Mouse (Mus musculus) ES-CJ7 (cell line): ENCODE data around the gene Mpped2.

ENCODE experiments used
- DNase-seq: peaks from one replicate; pipeline ENCODE4 v3.0.0; 2011; ENCODE audit warnings: low read depth, low spot score

Gene Mpped2

DNA sequence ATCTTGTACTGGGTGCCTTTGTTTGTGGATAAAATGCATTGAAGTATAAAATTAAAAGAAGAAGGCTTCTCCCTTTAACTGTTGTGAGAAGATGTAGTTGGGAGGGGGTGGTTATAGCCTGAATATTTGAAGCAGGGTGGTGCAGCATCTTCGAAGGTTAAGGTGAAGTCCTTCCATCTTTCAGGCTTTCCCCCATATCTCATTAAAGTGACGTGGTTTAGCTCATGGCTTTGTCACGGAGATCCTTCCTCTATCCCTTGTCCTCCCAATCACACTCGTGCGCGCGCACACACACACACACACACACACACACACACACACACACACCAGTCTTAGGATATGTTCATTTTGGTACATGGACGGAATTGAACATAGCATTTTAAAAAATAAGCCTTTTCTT is 3.3 kb downstream of the Mpped2 start:
- no peak for DNase-seq

DNA sequence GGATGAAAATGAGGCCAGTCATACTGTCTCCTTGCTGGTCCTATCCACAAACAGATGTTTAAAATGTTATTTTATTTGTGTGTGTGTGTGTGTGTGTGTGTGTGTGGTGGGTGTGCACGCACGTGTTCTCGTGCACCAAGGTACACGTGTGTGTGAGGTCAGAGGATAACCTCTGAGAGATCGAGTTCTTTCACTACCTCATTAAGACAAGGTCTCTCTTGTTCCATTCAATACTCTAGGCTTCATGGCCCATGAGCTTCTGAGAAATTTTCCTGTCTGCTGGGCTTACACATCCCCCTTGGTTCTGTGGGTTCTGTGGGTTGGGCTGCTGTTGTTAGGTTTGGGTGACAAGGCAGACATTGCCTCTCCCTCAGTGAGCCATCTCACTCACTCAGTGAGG is 12.6 kb downstream of the Mpped2 start:
- DNase-seq = no peak

DNA sequence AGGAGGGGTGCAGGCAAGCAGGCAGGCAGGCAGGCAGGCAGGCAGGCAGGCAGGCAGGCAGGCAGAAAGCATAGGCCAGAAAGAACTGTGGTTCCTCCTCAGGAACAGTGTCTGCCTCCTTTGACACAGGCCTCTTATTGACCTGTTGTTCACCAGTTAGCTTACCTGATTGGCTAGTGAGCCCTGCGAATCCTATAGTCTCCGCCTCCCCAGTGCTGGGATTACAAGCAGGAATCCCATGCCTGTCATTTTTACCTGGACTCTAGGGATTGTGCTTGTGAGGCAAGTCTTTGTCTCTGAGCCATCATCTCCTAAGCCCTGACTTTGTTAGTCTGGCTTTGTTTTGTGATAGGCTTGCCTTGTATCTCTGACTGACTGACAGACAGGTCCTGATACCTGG is 14.1 kb downstream of the Mpped2 start:
- DNase-seq = peak; percentile 40

DNA sequence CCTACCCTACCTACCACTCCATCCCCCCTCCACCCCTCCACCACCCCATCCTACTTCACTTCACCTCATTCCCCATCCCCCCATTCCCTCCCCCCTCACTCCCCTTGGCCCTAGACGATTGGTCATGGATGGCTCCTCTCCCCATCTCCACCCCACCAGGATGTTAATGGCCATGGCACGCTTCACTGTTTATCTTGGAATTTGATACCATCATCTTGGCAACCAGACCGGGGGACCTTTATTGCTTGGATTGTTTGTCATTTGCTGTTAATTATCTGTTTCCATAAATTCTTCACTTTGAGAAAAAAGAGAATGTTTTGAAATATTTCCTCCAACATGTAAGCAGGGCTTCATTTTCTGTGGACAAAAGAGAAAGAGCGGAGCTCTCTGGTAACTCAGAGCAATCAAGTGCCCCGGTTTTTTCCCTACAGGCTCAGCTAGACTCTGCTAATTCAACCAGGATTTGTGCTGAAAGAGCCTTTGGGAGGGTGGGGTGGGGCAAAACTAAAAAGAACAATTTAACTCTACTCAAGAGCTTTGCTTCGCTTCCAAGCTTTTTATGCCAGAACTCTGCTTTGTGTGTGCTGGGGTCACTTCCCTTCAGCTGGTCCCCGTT is 17.9 kb downstream of the Mpped2 start:
- peak; percentile 14 for DNase-seq

DNA sequence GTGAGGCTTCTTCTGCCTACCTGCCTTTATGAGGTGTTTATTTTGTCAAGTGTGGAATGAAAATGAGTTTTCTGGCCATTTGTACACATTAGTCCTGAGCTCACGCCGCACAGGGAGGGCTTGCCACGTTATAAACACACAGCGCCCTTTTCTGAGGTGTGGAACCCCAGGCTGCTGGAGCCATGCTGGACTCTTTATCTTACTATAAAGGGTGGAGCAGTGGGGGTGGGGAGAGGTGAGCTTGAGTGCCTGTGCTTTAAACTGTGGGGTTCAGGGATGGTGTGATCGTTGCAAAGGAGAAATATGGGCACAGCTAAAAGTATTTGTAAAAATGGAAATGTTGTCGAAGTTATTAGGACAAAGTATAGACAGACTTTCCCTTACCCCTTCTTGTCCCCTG is 18.4 kb downstream of the Mpped2 start:
- no peak for DNase-seq

DNA sequence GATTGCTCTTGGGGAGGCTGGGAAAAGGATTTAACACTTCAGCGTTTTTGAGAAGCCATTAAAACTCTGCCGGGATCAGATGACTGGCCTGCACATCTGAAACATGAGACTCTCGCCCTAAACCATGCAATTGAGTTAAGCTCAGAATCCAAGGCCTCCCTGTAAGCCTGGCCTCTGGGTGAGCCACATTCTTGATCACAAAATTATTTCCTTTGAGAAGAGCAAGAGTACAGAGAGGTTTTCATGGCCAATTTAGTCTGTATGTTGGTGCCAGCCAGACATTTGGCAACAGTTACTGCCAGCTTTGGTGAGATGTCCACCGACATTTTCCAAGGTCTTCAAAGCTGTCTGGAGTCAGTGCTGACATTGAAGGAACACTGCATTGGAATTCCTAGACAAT is 20.1 kb downstream of the Mpped2 start:
- no peak for DNase-seq

DNA sequence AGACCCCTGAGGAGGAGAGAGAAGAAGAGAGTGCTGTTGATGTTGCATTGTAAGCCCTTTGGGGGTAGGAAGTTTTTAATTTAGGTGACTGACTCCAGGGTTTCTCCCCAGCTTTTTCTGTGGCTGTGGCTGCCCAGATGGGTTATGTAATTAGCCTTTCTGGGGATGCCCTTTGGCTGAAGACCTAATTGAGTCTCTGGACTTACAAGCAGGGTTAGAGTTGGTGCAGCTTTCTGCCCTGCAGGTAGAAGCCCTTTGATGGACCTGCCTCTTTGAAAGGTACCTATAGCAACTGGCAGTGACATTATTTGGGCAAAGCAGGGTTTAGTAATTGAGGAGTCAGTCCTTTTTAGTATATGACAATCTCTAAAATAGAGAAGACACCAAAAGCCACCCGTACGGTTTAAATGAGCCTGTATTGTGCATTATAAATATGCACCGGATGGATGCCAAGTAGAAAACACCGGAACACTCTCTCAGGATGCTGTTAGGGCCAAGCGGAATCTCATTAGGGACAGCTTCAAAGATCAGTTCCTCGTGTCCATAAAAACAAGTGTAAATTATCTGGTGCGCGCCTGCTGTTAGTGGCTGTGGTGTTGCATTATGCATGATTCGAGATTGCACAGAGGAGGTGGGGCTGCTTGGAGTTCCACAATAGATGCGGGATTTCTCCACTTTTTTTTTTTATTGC is 22.8 kb downstream of the Mpped2 start:
- no peak for DNase-seq

DNA sequence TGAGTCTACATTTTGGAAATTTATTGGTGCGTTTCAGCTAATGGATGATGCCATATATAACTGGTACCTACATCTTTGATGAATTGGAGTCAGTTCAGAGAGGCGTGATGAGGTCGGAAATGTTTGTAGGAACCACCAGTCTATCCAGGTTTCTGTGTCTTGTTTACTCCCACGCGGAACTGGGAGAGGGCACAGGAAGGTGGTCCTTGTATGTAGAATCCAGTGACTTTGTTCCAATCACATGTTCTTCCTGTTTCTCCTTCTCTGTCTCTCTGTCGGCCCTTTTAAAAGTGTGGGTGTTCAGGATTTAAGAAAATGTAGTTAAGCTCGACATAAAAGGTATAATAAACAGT is 23.3 kb downstream of the Mpped2 start:
- DNase-seq = no peak

DNA sequence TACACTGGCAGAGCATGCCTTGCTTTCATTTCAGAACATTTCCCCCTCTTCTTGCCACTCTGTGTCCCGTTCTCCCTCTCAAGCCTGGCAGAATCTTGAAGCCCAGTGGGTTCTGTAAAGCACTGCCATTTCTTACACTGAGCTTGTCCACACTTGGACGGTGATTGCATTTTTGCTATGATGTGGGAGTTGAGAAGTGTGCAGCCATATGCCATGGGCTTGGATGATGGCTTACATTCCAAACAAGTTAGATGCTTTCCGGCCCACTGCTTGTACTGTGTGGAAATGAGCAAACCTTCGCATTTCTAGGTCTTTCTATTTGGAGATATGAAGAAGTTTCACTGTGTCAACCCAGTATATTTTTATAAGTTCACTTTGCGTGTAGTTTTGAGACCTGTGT is 25.8 kb downstream of the Mpped2 start:
- DNase-seq = no peak

DNA sequence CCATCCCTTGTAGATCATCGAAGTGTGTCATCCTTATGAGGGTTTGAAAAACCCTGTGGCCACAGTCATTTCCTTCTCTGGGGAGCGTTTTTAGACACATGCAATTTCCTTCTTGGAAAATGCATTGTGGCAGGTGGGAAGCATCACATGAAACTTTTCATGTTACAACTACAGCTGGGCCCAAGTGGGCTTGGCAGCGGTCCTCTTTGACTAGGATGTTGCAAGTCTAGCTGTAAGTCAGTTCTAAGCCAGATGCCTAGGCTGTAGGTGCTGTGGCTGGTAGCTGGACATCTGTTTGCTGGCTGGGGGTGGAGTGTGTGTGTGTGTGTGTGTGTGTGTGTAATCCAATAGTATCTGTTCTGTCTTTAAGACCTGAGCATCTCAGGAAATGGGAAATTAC is 26.4 kb downstream of the Mpped2 start:
- DNase-seq = no peak

DNA sequence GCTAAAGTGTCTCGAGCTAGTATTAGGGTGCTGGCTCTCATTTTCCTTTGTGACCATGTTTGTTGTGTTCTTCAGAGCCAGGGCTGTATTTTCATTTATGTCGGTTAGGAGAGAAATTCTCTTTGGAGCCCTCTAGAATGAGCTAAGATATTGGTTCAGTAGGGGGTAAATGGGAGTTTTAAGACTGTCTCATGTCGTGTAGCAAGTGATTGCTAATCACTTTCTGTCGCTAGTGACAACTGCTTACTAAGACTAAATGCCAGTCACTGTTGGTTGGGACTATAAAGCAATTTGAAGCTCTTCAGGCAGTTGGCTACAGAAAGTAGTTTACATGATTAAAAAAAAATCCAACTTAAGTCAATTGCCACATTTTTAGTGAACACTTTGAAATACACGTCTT is 27.6 kb downstream of the Mpped2 start:
- DNase-seq = no peak

DNA sequence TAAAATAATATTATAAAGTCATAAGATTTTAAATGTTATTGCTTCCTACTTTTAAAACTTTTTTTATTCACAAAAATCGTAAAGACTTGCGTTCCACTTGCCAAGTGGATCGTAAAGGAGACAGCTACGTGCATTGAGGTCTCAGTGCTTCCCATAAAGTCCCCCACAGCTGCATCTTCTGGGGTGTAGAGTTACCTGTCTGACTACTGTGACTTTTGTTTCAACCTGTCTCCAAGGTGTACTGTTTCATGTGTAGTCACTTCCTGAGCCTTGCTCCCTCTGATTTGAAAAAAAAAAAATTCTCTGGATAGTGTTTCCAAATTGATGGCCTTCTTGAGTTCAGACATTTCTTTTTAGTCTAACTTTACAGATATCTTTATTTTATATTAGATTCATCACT is 29.0 kb downstream of the Mpped2 start:
- DNase-seq = no peak

DNA sequence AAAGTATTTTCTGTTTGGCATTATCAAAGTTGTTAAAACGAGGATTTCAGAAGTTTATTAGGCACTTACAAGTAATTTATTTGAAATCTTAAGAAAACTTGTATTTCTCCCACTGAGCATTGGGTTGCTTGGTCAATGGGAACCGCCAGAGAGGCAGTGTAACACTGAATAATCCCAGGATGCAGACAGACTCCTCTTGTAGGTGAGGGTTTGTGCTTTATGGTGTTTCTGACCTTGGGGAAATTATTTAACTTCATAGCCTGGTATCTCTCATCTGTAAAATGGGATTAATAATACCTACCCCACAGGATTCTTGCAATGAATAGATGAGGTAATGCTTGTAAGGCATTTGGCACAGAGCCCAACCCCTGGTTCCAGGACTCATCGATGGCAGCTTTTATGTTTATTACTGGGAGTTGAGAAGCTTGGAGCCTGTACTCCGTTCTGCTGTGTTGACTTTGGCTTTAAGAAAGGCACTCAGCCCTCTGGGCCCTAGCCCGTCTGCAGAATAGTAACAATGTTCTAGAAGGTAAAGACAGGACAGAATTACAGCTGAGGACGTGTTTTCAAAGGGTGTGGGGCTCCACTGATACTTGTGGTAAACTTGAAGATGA is 37.0 kb downstream of the Mpped2 start:
- no peak for DNase-seq

DNA sequence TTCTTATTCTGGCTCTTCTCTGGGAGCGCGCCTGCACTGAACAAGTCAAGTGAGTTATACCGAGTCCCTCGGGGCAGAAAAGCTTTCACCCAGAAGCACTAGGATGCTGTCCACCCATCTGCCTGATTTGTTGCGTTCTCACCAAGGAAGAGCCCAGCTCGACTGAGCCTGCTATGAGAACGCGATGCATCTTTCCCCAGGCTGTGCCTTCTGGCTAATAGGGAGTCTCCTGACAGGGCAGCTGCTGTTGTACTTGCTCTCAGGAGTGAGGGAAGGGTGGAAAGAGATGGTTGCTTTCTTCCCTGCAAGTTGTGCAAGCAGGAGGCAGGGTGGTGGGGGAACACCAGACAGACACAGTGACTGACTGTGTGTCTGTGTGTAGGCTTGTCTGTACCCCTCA is 37.5 kb downstream of the Mpped2 start:
- no peak for DNase-seq

DNA sequence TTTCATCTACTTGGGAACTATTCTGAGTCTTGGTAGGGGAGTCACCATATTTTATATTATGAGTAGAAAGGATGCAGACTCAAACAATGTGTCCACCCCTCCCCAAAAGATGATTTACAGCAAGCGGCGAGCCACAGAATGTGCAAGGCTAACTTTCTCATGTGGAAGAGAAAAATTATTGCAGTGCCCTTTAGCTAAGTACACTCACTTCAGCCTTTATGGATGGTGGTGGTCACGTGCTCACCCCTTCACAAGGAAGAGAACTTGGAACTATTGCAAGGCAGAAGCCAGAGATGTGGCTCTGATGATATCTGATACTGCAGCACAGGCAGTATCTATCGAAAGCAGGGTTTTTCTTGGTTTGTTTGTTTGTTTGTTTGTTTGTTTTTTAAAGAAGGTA is 38.4 kb downstream of the Mpped2 start:
- DNase-seq = no peak

DNA sequence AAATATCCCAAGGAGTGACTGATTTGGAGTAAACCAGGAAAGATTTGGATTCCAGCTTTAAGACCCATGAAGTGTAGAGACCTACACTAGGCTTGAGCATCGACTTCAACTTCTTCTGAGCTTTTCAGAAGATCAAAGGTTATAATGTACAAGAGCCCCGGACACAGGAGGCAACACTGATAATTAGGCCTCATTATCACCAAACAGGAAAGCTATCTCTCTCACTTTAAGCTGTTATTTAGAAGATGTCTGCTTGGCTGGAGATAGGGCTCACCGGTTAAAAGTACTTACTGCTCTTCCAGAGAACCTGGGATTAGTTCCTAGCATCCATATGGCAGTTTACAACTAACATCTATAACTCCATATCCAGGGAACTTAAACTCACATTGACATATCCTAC is 39.1 kb downstream of the Mpped2 start:
- no peak for DNase-seq

DNA sequence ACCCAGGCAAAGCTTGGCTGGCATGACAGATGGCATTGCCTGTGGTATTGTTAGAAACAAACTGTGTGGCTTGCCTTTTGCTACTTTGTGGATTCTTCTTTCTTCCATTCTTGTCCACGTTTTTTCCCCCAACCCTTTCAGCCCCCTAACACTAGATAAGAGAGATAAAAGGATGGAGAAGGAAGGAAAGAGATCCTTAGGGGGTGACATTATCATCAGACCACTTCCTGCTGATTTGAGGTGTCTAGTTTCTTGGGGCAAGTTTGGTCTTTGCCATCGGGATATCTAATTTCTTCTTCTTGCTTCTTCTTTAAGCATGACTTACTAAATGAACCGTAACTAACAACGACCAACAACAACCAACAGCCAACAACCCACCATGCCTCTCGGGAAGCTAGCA is 40.3 kb downstream of the Mpped2 start:
- no peak for DNase-seq

DNA sequence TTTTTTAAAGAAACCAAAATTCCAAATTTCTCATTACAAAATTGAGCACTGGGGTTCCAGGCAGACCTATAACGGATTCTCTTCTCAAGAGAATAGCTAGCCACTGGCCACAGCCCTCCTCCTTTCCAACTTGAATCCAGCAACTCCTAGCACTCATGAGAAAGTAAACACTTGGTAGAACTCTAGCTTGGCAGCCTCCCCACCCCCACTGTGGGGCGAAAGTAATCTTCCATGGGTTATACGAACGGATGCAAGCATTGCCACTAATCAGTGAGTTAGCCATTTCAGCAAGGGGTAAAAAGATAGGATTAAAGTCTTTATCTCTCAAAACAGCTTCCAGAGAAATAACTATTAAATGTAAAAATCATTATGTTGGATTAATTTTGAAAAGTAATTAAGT is 40.9 kb downstream of the Mpped2 start:
- DNase-seq = no peak

DNA sequence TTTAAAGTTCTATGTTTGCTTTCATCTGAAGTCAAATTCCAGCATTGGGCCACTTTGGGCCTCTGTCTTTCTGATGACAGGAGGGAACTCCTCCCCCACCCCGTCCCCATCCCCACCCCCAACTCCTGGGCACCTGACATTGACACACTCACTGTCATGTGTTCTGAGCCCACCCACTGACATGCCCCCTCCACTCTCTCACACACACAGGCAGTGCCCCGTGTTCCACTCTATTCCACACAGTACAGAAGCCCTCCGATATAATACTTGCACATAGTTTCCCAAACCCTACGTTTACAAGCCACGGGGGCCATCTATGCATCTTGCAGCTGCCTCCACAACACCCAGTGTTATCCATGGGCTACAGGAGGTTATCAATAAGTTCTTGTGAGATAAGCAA is 42.1 kb downstream of the Mpped2 start:
- no peak for DNase-seq

DNA sequence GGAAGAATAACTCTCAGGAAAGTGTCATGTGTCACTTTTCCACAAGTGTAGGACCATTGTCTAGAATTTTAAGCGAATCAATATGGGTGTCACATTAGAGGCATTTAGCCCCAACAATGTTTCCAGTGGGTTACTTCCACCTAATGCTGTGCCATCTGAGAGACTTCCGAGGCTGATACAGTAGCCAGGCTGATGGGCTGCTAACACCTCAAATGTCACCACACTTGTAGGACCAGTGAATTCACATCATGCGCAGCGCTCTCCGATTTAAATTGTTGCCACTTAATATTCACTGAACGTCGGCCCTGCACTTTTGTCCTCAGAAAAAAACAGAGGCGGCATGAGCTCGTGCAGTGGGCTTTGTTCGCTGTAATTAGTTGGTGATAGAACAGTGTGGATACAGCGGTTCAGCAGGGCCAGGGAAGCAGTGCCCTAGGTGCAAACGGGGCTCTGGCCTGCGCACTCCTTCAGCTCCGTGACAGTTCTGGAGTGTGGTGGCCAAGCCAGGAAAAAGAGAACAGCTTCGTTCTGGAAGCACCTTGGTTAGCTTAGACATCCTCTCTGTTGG is 42.8 kb downstream of the Mpped2 start:
- no peak for DNase-seq

DNA sequence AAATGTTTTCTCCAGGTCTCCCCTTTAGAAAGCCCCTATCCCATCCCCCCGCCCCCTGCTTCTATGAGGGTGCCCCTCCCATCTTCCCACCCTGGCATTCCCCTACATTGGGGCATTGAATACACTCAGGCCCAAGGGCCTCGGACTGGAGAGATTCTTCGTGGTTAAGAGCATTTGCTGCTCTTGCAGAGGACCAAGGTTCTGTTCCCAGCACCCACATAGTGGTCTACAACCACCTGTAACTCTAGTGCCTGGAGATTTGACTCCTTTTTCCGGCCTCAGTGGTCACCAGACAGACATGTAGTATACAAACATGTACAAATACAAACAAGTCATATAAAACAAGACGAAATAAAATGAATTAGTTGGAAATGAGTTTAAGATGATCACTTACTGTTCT is 45.9 kb downstream of the Mpped2 start:
- DNase-seq = no peak

DNA sequence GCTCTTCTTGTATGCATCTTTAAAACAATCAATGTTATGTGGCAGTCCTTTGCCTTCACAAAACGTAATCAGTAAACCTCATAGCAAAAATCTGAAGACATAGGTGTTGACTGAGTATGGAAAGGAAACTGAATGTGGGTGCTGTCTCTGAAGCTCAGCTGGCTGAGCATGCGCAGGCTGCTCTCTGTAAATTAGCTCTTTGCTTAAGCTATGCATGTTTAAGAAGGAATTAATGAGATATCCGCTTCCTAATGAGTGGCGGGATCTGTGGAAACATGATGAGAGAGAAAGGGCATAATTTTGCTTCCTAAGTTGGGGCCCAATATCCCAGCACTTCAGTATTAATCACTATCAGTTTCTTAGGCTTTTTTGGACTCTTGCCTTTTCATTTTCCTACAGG is 51.0 kb downstream of the Mpped2 start:
- no peak for DNase-seq

DNA sequence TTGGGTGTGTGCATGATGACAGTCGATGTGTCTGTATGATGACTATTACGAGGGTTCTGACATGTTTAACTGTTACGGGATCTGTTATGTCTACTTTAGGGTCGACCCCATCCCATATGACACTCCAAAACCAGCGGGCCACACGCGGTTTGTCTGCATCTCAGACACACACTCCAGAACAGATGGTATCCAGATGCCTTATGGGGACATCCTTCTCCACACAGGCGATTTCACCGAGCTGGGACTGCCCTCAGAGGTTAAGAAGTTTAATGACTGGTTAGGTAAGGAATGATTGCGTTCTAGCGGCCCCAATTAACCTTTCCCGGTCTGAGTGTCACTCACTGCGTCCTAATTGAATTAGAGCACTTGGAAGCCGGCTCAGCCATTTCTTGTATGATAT is 51.5 kb downstream of the Mpped2 start:
- DNase-seq = no peak
